Mouse (Mus musculus): ENCODE measurements around the gene Mapk3.

DNA sequence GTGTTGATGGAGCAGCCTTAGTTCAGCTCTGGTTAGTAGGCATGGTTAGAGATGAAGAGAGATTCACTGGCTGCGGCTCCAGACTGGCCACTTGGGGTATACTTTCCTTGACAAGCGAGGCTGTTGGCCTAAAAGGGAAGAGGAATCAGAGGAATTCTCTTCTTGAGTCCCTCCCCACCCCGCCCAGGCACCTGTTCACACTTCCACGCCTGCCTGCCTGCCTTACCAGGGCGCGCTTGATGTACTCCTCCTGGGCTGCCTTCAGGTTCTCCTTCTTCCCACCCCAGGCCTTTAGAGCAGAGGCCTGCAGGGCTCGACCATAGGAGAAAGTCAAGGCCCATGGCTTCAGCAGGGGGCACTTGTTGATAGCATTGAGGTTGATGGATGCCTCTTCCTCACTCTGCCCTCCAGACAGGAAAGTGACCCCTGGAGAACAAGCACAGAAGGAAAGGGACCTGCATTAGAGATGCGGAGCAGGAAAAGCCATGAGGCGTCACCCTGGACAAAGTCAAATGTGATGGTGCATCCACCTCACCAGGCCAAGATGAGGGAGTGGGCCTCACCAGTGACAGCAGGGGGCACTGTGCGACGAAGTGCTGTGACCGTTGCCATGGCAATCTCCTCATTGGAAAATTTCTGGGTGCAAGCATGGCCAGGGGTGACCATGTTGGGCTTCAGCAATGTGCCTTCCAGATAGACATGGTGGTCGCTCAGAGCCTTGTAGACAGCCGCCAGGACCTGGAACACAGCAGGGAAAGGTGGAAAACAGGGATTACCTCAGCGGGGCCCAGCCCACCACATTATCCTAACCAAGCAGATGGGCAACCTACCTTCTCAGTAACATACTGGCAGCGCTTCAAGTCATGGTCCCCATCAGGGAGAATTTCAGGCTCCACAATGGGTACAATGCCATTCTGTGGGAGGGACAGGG lies 36.3 kb downstream of the Mapk3 start:
- TF ChIP-seq POLR2A (IDR thresholded peaks at IDR 0.05; ENCODE audit: low read depth, low read length) (no peak), CTCF (IDR thresholded peaks at IDR 0.05; ENCODE audit: extremely low read depth, insufficient read length, insufficient replicate concordance, low read depth, low read length) (no peak)

Measured in small intestine, adult 2 months (tissue).